Comparison of ENCODE assay signal across 8 mouse cellular contexts in genomic region chr9:50670690-50671089, GRCm38 (mm10). TPM values are rescaled to one million over a fixed set of nuclear protein-coding genes. Genes with fewer than 3 reads are reported as not detected.
DNase-seq lines count a peak whose midpoint lies in the region; ATAC-seq and TF ChIP-seq lines count a peak whose summit lies in the region.

No protein-coding gene starts in this region.

- no peaks in the 10 kb centered on the region for H3K9me3 ChIP-seq in kidney, embryonic 15.5 days (replicated peaks)

- H3K36me3 ChIP-seq in C2C12 (ENCODE audit: control insufficient read depth, insufficient read depth) = no peaks in the 10 kb centered on the region
- peaks cover 11% of the 10 kb centered on the region; the same call in 1 of the 2 replicates for H3K36me3 ChIP-seq in kidney, embryonic 15.5 days

- no peaks in the 10 kb centered on the region for H3K79me2 ChIP-seq in C2C12 (ENCODE audit: control insufficient read depth, insufficient read depth)

- no peaks in the 10 kb centered on the region for H3K4me1 ChIP-seq in kidney, embryonic 15.5 days

- H3K27me3 ChIP-seq in C2C12 (ENCODE audit: control insufficient read depth, insufficient read depth, insufficient read length) = no peaks in the 10 kb centered on the region
- H3K27me3 ChIP-seq in kidney, embryonic 15.5 days = no peaks in the 10 kb centered on the region

- no peak overlapping the region for H3ac ChIP-seq in C2C12 (ENCODE audit: control insufficient read depth, insufficient read length, low read depth)

- no peak overlapping the region for H3K4me2 ChIP-seq in kidney, embryonic 15.5 days

- WGBS in kidney, embryonic 15.5 days = 39% methylated on average over 5 of the region's 5 CpGs

- peak; percentile 46 to 50 for DNase-seq in cerebellum, adult 18-20 months
- DNase-seq in cerebellum, adult 9-10 months = no peak
- peak; percentile 67 to 77 for DNase-seq in adrenal gland, postnatal 36 days
- DNase-seq in forelimb bud, embryonic 11.5 days (ENCODE audit: low read depth, low spot score) = peak; percentile 43
- peak; percentile 88 for DNase-seq in lung, postnatal 36 days
- DNase-seq in right cerebral cortex, postnatal 4 days = peak; percentile 50

- H3K27ac ChIP-seq in kidney, embryonic 15.5 days = no peak overlapping the region

- TF ChIP-seq CTCF in C2C12 (IDR thresholded peaks at IDR 0.05; ENCODE audit: control insufficient read depth, insufficient read depth, insufficient read length) = peak; percentile 32

- peak; percentile 69; the same call in 1 of the 2 replicates for ATAC-seq in kidney, embryonic 15.5 days (replicated peaks; ENCODE audit: low FRiP score)

- no peaks in the 10 kb centered on the region for H3K79me3 ChIP-seq in C2C12 (ENCODE audit: low read depth)

- H3K4me3 ChIP-seq in C2C12 (ENCODE audit: insufficient read depth, poor library complexity, severe bottlenecking) = no peak overlapping the region
- H3K4me3 ChIP-seq in kidney, embryonic 15.5 days (replicated peaks) = no peak overlapping the region

- no peak overlapping the region for H3K9ac ChIP-seq in kidney, embryonic 15.5 days

TF ChIP-seq in C2C12, 6 proteins besides CTCF, POLR2A, EP300 and RAD21:
- TF ChIP-seq CEBPB (IDR thresholded peaks at IDR 0.05; ENCODE audit: low read depth) (no peak), MAX (IDR thresholded peaks at IDR 0.05) (no peak)
TF ChIP-seq in C2C12: peak in this region for 0.

RNA-seq across cellular contexts. Expression of gene Dlat, which starts 11.1 kb away (rescaled TPM):
- 42.1 TPM for polyA plus RNA-seq in C2C12 (2012; fragmentation: generic; extraction: Trizol)
- total RNA-seq in adrenal gland, postnatal 36 days (2021) = 100 to 1,000 TPM; 161 to 169 TPM
- 60.4 and 67.2 TPM in 2 replicates for polyA plus RNA-seq in kidney, embryonic 15.5 days (2015; fragmentation: Nextera tagmentation; extraction: Ambion mirVana)

RNA-seq across cellular contexts. Expression of gene Nkapd1, which starts 53.4 kb away (rescaled TPM):
- polyA plus RNA-seq in C2C12 (2012; fragmentation: generic; extraction: Trizol) = 3.6 TPM
- total RNA-seq in adrenal gland, postnatal 36 days (2021) = 10 to 100 TPM; 19.5 to 26.4 TPM
- polyA plus RNA-seq in kidney, embryonic 15.5 days (2015; fragmentation: Nextera tagmentation; extraction: Ambion mirVana) = 22.1 and 24.8 TPM in 2 replicates

RNA-seq across cellular contexts. Expression of gene Pih1d2, which starts 53.6 kb away (rescaled TPM):
- polyA plus RNA-seq in C2C12 (2012; fragmentation: generic; extraction: Trizol) = 2.5 TPM
- 1 to 10 TPM; 2.2 to 2.3 TPM for total RNA-seq in adrenal gland, postnatal 36 days (2021)
- 4.9 and 5.6 TPM in 2 replicates for polyA plus RNA-seq in kidney, embryonic 15.5 days (2015; fragmentation: Nextera tagmentation; extraction: Ambion mirVana)
